Mouse (Mus musculus): ENCODE measurements at regions not wholly inside any gene's neighbourhood (a gene's known extent, or its start where the extent isn't known, plus 50 kb on each side); places are given as distances from the start of the nearest gene placed in this dataset.

- no peak for DNase-seq
Measured at GRCm38 (mm10) chr17:94424811-94425210, 325.0 kb downstream of the Mettl4 start.

DNA sequence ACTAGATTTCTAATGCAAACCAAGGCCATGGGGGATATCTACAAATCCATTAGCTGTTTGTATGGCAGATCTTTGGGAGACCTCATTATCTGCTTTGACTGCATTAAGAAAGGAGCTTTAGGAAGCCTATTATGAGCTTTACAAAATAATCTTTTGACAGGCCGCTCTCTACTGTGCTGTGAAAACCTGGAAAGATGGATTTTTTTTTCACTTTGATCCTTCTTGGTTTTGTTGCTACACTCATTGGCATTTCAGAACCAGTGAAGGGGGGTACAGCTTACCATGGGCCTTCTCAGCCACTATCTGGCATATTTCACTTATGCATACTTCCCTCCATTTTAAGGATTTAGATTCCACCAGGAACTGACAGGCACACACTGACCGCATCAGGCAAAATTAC, 366.8 kb downstream of the Mettl4 start:
- no peak for DNase-seq

- no peak for DNase-seq
Measured at GRCm38 (mm10) chr17:94335688-94336087, 414.1 kb downstream of the Mettl4 start.

DNA sequence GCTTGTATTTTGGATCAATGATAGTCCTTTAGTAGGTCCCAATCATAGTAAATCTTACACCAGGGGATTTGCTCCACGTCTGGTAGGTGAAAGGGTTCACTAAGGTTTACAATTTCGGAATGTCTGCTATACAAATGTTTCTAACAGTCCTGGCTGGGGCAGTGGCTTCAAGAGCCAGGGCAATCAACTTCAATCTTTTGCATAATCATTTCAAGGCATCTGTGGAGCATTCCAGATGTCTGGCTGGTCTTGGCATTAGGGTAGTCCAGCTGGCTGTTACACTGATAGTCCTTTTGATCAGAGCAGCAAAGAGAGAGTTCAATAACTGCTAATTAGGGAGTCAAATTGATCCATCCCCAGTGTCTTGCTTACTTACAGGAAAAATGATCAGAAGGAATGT, 423.6 kb downstream of the Mettl4 start:
- DNase-seq = no peak

GRCm38 (mm10) chr17:94291221-94291620, 458.6 kb downstream of the Mettl4 start:
- no peak for DNase-seq

DNA sequence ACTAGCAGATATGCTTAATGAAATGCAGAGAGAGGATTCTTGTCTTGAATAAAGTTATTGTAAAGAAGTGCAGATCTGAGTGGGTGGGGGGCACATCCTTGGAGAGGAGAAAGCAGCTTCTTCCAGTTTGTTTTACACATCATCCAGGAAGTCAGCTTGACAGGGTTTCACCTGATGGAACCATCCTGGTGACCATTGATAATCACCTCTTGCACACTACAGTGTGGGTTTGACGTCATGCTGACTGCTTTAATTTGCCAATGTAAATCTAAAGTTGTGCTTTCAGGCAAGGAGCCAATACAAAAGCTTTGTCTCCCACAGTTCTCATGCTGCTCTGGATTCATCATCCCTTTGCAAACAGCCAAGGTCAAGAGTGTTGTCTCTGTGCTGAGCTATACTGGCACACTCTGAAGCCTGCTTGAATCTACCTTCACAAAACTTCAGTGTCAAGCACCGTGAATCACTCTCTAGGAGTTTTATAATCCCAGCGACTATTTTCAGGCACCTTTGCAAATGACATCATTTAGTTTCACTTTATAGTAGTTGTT, 462.1 kb downstream of the Mettl4 start:
- no peak for DNase-seq

GRCm38 (mm10) chr17:94276851-94277250, 473.0 kb downstream of the Mettl4 start:
- no peak for DNase-seq

DNA sequence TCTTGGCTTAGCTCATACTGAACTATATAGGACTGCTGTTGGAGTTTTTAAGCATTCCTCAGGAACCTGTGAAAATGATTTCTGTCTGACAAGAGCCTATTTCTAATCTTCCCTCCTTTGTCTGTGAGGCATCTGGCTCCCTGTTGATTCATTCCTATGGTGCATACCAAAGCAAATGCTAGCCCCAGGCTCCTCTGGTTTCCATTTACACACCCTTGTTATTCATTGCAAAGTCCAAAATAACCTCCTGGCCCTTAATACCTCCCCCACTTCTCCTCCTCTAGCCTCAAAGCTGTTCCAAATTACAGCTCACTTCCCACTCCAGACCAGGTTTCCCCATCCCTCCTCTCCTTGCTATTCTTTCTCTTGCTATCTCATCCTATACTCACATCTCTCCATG, 480.1 kb downstream of the Mettl4 start:
- DNase-seq = no peak

DNA sequence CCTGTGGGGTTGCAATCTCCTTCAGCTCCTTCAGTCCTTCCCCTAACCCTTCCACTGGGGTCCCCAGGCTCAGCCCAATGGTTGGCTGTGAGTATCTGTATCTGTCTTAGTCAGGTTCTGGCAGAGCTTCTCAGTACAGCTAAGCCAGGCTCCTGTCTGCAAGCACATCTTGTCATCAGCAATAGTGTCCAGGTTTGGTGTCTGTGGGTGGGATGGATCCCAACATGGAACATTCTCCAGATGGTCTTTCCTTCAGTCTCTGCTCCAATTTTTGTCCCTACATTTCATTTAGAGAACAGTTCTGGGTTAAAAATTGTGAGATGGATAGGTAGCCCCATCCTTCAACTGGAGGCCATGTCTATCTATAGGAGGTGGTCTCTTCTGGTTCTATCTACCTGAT, 494.2 kb downstream of the Mettl4 start:
- peak; percentile 38 for DNase-seq

GRCm38 (mm10) chr17:94254801-94255200, 495.0 kb downstream of the Mettl4 start:
- DNase-seq = peak; percentile 28

- DNase-seq = no peak
Measured at GRCm38 (mm10) chr17:94243821-94244220, 506.0 kb downstream of the Mettl4 start.

DNA sequence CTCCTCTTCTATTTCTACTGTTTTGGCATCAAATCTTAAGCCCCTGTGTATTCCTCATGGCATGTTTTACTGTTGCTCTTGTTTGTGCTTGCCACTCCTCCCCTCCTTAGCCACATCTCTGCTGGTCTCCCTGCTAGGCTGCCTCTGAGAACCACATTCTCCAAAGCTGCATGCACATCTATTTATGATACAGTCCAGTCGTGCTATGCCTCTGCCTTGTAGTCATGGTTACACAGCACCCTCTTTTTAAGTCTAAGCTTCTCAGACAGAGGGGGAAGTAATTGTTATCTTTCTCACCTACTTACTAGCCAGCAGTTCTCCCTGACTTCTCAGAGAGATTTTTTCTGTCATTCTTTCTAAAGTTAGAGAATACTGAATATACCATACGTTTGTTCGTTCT, 523.7 kb downstream of the Mettl4 start:
- DNase-seq = peak; percentile 6

All from right cerebral cortex, postnatal 25 days (tissue).